Mouse (Mus musculus) induced T-regulatory cell, adult 2 months (primary cell): Measurements from ENCODE around the gene Polr2e.

Experiments used
- DNase-seq: peaks from one replicate; pipeline ENCODE4 v3.0.0-alpha.2; 2012; ENCODE audit warnings: low read depth

Polr2e gene

GRCm38 (mm10) chr10:79987771-79988505, 51.7 kb downstream of the Polr2e start:
- peak; percentile 56 for DNase-seq

DNA sequence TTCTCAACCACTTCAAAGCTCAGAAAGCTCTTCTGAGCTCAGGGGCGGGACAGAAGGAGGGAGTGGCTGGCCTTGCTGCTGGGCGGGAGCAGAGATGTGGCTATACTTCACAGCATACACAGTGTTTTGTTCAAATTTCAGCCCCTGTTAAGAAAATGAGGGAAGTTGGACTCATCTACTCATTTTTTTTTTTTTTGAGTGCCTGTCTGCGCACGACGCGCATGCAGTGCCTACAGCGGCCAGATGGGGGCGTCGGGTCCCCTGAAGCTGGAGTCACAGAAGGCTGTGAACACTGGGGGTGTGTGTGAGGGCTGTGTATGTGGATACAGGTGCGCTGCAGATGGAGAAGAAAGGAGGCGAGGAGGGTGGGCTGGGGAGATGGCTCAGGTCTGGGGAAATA, 52.6 kb downstream of the Polr2e start:
- DNase-seq: peak; percentile 94

GRCm38 (mm10) chr10:79986232-79986878, 53.2 kb downstream of the Polr2e start:
- DNase-seq: no peak
